In the genomic region with DNA sequence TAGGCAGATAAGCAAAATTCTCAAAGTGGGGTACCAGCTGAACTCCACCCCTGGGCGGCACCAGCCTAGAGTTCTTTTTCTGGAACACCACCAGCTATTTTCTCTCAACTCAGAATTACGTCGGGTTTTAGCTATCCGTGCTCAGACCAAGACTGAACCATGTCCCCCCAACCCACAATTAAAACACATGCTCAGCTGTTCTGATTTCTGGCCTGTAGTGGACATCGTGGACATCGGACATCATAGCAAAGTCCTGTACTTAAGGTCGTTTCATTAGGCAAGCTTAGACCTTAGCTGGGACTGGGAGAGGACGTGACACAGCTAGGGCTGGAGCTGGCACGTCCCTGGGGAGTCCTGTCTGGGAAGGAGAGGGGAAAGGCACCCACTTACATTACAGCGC, we compare ENCODE assay signal across 11 mouse cellular contexts. TPM values are rescaled to one million over a fixed set of nuclear protein-coding genes. Genes with fewer than 3 reads are reported as not detected.
DNase-seq lines count a peak whose midpoint lies in the region; ATAC-seq lines count a peak whose summit lies in the region.
"Had no signal": no experiment of that assay in that cellular context is flagged by ENCODE, and none has a peak within 500 bp of the region (broad histone marks: within the 10 kb centered on the region; RNA-seq: fewer than 3 reads in every experiment).

No protein-coding gene starts in this region.

- peak overlapping the region; percentile 68 for H3K4me3 ChIP-seq in megakaryocyte, embryonic 14.5 days (replicated peaks)
- peak overlapping the region; percentile 38; the same call in 1 of the 2 replicates for H3K4me3 ChIP-seq in hindbrain, embryonic 14.5 days (replicated peaks; ENCODE audit: low read length)
- H3K4me3 ChIP-seq in neural tube, embryonic 14.5 days (ENCODE audit: low read depth, low read length): no peak overlapping the region
- H3K4me3 ChIP-seq: liver, embryonic 15.5 days had no signal

- peaks cover 39% of the 10 kb centered on the region for H3K4me1 ChIP-seq in megakaryocyte, embryonic 14.5 days
- peaks cover 28% of the 10 kb centered on the region for H3K4me1 ChIP-seq in hindbrain, embryonic 14.5 days (replicated peaks; ENCODE audit: control insufficient read depth, insufficient read depth, low read length)
- H3K4me1 ChIP-seq in neural tube, embryonic 14.5 days (ENCODE audit: control insufficient read depth, insufficient read depth, low read length): peaks cover 13% of the 10 kb centered on the region

- H3K9ac ChIP-seq in hindbrain, embryonic 14.5 days: 0 out of 2 replicates have a peak overlapping the region, but pooled peaks have one; percentile 65
- no peak overlapping the region for H3K9ac ChIP-seq in neural tube, embryonic 14.5 days (replicated peaks; ENCODE audit: low read depth, low read length)
- H3K9ac ChIP-seq: liver, embryonic 15.5 days had no signal

- WGBS in hindbrain, embryonic 14.5 days: 7% methylated on average over 10 of the region's 10 CpGs
- WGBS in neural tube, embryonic 14.5 days: 5% methylated on average over 10 of the region's 10 CpGs

- DNase-seq in heart, adult 11 months: peak; percentile 86
- DNase-seq in heart, adult 8-10 months (ENCODE audit: low spot score): no peak
- DNase-seq in hindbrain, embryonic 14.5 days (ENCODE audit: low spot score): no peak
- DNase-seq in ovary, postnatal 14 days (ENCODE audit: low spot score): no peak
- DNase-seq: cerebellum, adult 11-12 months had no signal

- peak overlapping the region; percentile 92 for H3K4me2 ChIP-seq in hindbrain, embryonic 14.5 days (replicated peaks)
- peak overlapping the region; percentile 85; the same call in 1 of the 2 replicates for H3K4me2 ChIP-seq in neural tube, embryonic 14.5 days (ENCODE audit: low read depth, low read length)

- H3K27ac ChIP-seq in hindbrain, embryonic 14.5 days: no peak overlapping the region
- no peak overlapping the region for H3K27ac ChIP-seq in neural tube, embryonic 14.5 days (ENCODE audit: low read depth, low read length)
- H3K27ac ChIP-seq: liver, embryonic 15.5 days had no signal

- ATAC-seq in megakaryocyte, adult 5-6 weeks (ENCODE audit: poor library complexity, severe bottlenecking): no peak
- ATAC-seq in hindbrain, embryonic 14.5 days (ENCODE audit: low FRiP score): no peak
- no peak for ATAC-seq in neural tube, embryonic 14.5 days (ENCODE audit: low read depth)
- ATAC-seq in activated CD4-positive, CD25-positive, alpha-beta regulatory T cell, adult 4 months: no peak
- ATAC-seq: CD4-positive, CD25-positive, alpha-beta regulatory T cell, adult 4 months had no signal

- H3K36me3 ChIP-seq in megakaryocyte, embryonic 14.5 days (replicated peaks; ENCODE audit: low read length): no peaks in the 10 kb centered on the region
- no peaks in the 10 kb centered on the region for H3K36me3 ChIP-seq in hindbrain, embryonic 14.5 days (replicated peaks; ENCODE audit: control insufficient read depth, insufficient read depth)
- no peaks in the 10 kb centered on the region for H3K36me3 ChIP-seq in neural tube, embryonic 14.5 days (ENCODE audit: control insufficient read depth, insufficient read depth, low read length)
- H3K36me3 ChIP-seq: liver, embryonic 15.5 days had no signal

- peaks cover 79% of the 10 kb centered on the region for H3K27me3 ChIP-seq in megakaryocyte, embryonic 14.5 days (replicated peaks)
- H3K27me3 ChIP-seq in hindbrain, embryonic 14.5 days (ENCODE audit: control insufficient read depth, insufficient read depth, low read length): peaks cover 14% of the 10 kb centered on the region; the same call in 1 of the 2 replicates
- H3K27me3 ChIP-seq in neural tube, embryonic 14.5 days (ENCODE audit: control insufficient read depth, insufficient read depth, low read length): no peaks in the 10 kb centered on the region; the same call in 1 of the 2 replicates

- no peaks in the 10 kb centered on the region for H3K9me3 ChIP-seq in megakaryocyte, embryonic 14.5 days
- H3K9me3 ChIP-seq in hindbrain, embryonic 14.5 days (ENCODE audit: control insufficient read depth, low read length): no peaks in the 10 kb centered on the region
- no peaks in the 10 kb centered on the region for H3K9me3 ChIP-seq in neural tube, embryonic 14.5 days (ENCODE audit: control insufficient read depth, low read length)
- H3K9me3 ChIP-seq: liver, embryonic 15.5 days had no signal

RNA-seq across cellular contexts. Expression of a gene that starts 5.0 kb away (rescaled TPM):
- 10 to 100 TPM; 10.5 to 15.1 (median 11.7) TPM for total RNA-seq in heart, adult 8-10 months (2022)
- 0.38 TPM in 1 of 2 replicates, not detected in the other for polyA plus RNA-seq in megakaryocyte, embryonic 14.5 days (2012; ENCODE audit: insufficient read depth, low replicate concordance)
- total RNA-seq in megakaryocyte, adult 5-6 weeks (2015): 0.09 and 0.25 TPM in 2 replicates
- total RNA-seq in megakaryocyte, adult 5-6 weeks (2017): 0.33 TPM in 1 of 2 replicates, not detected in the other
- polyA plus RNA-seq in hindbrain, embryonic 14.5 days (2014; fragmentation: Nextera tagmentation; extraction: Ambion mirVana): 123 TPM in 2 replicates
- 194 and 226 TPM in 2 replicates for polyA plus RNA-seq in neural tube, embryonic 14.5 days (2014; fragmentation: Nextera tagmentation; extraction: Ambion mirVana)
- 1 to 10 TPM in 1 of 2 experiments, under 1 TPM in 1; 0.48 to 4.5 TPM for polyA plus RNA-seq in activated CD4-positive, CD25-positive, alpha-beta regulatory T cell, adult 4 months (2017; shearing (Covaris generic))

Comparison
In these comparisons a context has a peak if more than half of its experiments do, and no peak if none do; other contexts are left out.
1. RNA of a gene that starts 5.0 kb away (polyA plus RNA-seq): 194 to 226 TPM in neural tube, embryonic 14.5 days and 123 TPM in hindbrain, embryonic 14.5 days; 0.48 to 4.5 TPM in activated CD4-positive, CD25-positive, alpha-beta regulatory T cell, adult 4 months and 0.38 TPM in megakaryocyte, embryonic 14.5 days; every median in the first group is over 10 times any median in the second.